Mouse (Mus musculus) forebrain, embryonic 16.5 days (tissue): ENCODE measurements around the gene Klhl5. TPM values are rescaled to one million over a fixed set of nuclear protein-coding genes. Genes with fewer than 3 reads are reported as not detected.
A peak's percentile ranks its signal among the peaks of the same experiment; 100 is the strongest.

Source experiments
- ATAC-seq: fragments of 200-750 bp; cut with Nextera tagmentation; 2 replicates; pipeline ENCODE4 v1.8.0; 2017; ENCODE audit warnings: mild to moderate bottlenecking, moderate library complexity
- H3K27ac ChIP-seq: fragments of 300-500 bp; sonication (generic); 2 replicates; pipeline ENCODE4 v1.5.1; 2014; ENCODE audit warnings: low read length, control low read depth
- H3K27me3 ChIP-seq: fragments of 300-500 bp; sonication (generic); replicated peaks from 2 replicates; pipeline ENCODE4 v1.6.1; 2014; ENCODE audit warnings: low read length; ENCODE audit not compliant: control insufficient read depth, insufficient read depth
- H3K36me3 ChIP-seq: fragments of 300-500 bp; sonication (generic); 2 replicates; pipeline ENCODE4 v1.6.1; 2014; ENCODE audit not compliant: control insufficient read depth, insufficient read depth
- H3K4me1 ChIP-seq: fragments of 300-500 bp; sonication (generic); replicated peaks from 2 replicates; pipeline ENCODE4 v1.6.1; 2014; ENCODE audit warnings: low read length; ENCODE audit not compliant: control insufficient read depth, insufficient read depth
- H3K4me2 ChIP-seq: fragments of 300-500 bp; sonication (generic); 2 replicates; pipeline ENCODE4 v1.6.1; 2014; ENCODE audit warnings: mild to moderate bottlenecking, low read length, control low read depth
- H3K4me3 ChIP-seq: fragments of 300-500 bp; sonication (generic); replicated peaks from 2 replicates; pipeline ENCODE4 v1.5.1; 2014; ENCODE audit warnings: mild to moderate bottlenecking, low read length, control low read depth
- H3K9ac ChIP-seq: fragments of 300-500 bp; sonication (generic); replicated peaks from 2 replicates; pipeline ENCODE4 v1.6.1; 2014; ENCODE audit warnings: low read depth, low read length, control low read depth
- H3K9me3 ChIP-seq: fragments of 300-500 bp; sonication (generic); 2 replicates; pipeline ENCODE4 v1.6.1; 2016; ENCODE audit warnings: low read length; ENCODE audit not compliant: control insufficient read depth
- WGBS: fragments of 180-500 bp; shearing (Covaris S2); extraction: QIAGEN DNeasy Blood & Tissue Kit; methylation state at CpG from one replicate; pipeline ENCODE4 v1.1.7; 2014; 5-methylcytosine and 5-hydroxymethylcytosine counted together
- polyA plus RNA-seq: library from polyadenylated mRNA; unstranded; fragments of >200 nt; fragmentation: Nextera tagmentation; extraction: Ambion mirVana; gene quantifications from 2 replicates; pipeline ENCODE4 v1.2.1, GENCODE M21; 2015

The Klhl5 gene
- polyA plus RNA-seq, 1 experiment from 2014 or later, result 63.5 TPM

DNA sequence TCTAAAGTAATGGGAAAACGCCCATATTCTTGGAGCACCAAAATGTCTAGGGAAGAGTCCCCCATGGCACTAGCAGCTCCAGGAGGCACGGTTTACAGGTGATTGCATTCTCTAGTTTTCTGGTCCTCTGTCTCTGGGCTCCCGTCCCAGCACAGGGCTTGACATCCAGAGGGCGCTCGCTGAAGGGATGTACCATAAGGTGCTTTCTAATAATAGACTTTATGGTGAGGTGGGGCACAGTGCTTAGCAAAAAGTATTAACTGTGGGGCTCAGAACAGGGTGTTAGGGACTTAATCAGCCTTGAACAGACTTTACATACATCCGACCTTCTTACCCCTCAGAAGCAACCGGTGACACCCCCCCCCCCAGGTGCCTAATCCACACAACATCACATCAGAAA, 32.6 kb upstream of the Klhl5 start:
- H3K9me3 ChIP-seq, result no peaks in the 10 kb centered on the region
- H3K27ac ChIP-seq, result no peak overlapping the region
- H3K36me3 ChIP-seq, result no peaks in the 10 kb centered on the region
- no peak overlapping the region for H3K9ac ChIP-seq
- no peak overlapping the region for H3K4me2 ChIP-seq
- H3K4me1 ChIP-seq, result no peaks in the 10 kb centered on the region
- no peaks in the 10 kb centered on the region for H3K27me3 ChIP-seq
- 62% methylated on average over 7 of the region's 7 CpGs for WGBS
- no peak overlapping the region for H3K4me3 ChIP-seq
- ATAC-seq, result no peak

DNA sequence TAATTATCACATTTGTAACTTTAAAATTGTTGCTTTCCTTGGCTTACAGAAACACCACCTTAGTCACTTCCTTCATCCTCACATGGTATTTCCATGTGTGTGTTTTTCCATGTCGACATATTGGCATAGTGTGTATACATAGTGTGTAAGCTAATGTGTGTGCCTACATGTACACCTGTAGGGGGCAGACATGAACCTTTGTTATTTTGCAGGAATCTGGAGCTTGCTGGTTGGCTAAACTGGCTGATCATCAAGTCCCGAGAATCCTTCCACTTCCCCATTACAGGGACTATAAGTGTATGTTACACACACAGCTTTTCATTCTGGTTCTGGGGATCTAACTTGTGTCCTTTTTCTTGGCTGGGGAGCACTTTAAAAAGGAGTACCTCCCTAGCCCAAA, 31.3 kb upstream of the Klhl5 start:
- Histone ChIP-seq H3K36me3 (no peaks in the 10 kb centered on the region), H3K9me3 (no peaks in the 10 kb centered on the region), H3K9ac (no peak overlapping the region), H3K27me3 (no peaks in the 10 kb centered on the region), H3K4me2 (no peak overlapping the region), H3K4me1 (no peaks in the 10 kb centered on the region), H3K27ac (no peak overlapping the region), H3K4me3 (no peak overlapping the region)
- ATAC-seq, result no peak
- WGBS, result 78% methylated on average over 2 of the region's 2 CpGs

DNA sequence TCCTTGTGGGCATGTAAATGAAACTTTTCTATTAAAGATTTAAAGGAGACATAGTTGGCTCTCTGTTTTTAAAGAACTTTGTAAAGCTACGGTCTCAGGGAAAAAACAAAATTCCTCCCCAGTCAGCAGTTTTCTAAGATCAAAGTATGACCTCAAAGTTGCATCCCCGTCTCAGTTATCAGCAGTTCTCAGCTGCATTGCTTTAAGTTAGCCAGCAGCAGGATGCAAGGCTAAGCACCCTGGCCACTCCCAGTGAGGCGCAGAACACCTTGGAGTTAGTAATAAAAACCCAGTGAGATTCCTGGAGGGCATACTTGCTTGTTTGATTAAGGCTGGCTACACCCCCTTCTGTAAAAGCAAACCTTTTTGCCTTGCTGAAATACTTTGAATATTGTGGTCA, 30.6 kb upstream of the Klhl5 start:
- H3K27me3 ChIP-seq, result no peaks in the 10 kb centered on the region
- ATAC-seq, result no peak
- H3K36me3 ChIP-seq, result no peaks in the 10 kb centered on the region
- WGBS, result 62% methylated on average over 3 of the region's 3 CpGs
- no peaks in the 10 kb centered on the region for H3K4me1 ChIP-seq
- H3K4me3 ChIP-seq, result no peak overlapping the region
- no peaks in the 10 kb centered on the region for H3K9me3 ChIP-seq
- no peak overlapping the region for H3K4me2 ChIP-seq
- no peak overlapping the region for H3K9ac ChIP-seq
- H3K27ac ChIP-seq, result no peak overlapping the region

DNA sequence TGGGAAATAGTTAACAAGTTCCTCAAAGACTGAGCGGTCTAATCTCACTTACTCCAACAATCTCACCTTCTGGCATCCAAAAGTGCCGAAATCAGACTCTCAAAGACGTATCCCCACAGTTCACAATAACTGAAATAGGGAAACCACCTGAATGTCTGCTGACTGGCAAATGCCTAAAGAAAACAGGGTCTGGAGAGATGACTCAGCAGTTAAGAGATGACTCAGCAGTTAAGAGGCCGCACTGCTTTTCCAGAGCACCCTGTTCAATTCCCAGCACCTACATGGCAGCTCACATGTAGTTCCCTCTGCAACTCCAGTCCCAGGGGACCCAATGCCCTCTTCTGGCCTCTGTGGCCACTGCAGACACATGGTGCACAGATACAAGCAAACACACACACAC, 29.3 kb upstream of the Klhl5 start:
- no peak overlapping the region for H3K27ac ChIP-seq
- no peak overlapping the region for H3K4me3 ChIP-seq
- no peaks in the 10 kb centered on the region for H3K9me3 ChIP-seq
- 96% methylated on average over 4 of the region's 4 CpGs for WGBS
- ATAC-seq, result no peak
- no peaks in the 10 kb centered on the region for H3K27me3 ChIP-seq
- H3K36me3 ChIP-seq, result no peaks in the 10 kb centered on the region
- no peak overlapping the region for H3K4me2 ChIP-seq
- no peak overlapping the region for H3K9ac ChIP-seq
- no peaks in the 10 kb centered on the region for H3K4me1 ChIP-seq

DNA sequence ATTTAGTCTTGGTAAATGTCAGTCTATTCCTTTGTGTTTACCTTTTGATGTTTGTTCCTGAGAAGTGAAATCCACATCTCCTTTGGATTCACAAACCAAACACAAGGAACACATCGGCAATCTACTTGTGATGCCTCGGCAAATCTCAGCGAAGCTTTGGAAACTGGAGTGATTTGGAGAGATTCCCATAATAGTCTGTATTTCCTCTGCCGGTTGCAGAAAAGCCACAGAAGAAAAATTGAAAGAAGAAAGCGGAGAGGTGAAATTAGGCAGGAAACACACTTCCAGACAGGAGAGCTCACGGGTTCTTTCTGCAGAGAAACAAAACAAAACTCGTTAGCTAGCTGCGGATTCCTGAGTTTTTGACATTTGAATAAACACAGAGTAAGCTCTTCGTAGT, 27.5 kb upstream of the Klhl5 start:
- WGBS, result 31% methylated on average over 9 of the region's 9 CpGs
- H3K36me3 ChIP-seq, result no peaks in the 10 kb centered on the region
- H3K4me1 ChIP-seq, result no peaks in the 10 kb centered on the region
- no peaks in the 10 kb centered on the region for H3K9me3 ChIP-seq
- no peak for ATAC-seq
- H3K9ac ChIP-seq, result peak overlapping the region; percentile 10; the same call in 1 of the 2 replicates
- H3K4me3 ChIP-seq, result peak overlapping the region; percentile 30
- no peaks in the 10 kb centered on the region for H3K27me3 ChIP-seq
- no peak overlapping the region for H3K27ac ChIP-seq
- H3K4me2 ChIP-seq, result peak overlapping the region; percentile 15

DNA sequence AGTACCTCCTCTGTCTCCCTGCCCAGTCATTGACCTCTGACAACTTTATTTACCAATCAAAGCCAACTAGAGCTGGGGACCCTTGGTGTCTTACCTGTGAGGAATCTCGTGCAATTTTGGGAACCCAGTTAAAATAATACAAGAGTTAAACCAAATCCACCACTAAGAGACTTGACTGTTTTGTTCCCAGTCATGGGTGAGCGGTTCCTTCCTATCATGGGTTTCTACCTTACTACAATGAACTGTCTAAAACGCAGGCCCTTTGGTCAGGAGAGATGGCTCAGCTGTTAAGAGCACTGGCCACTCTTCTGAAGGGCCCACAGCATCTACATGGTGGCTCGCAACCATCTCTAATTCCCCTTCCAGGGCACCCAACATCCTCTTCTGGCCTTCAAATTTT, 25.5 kb upstream of the Klhl5 start:
- Histone ChIP-seq H3K9ac (no peak overlapping the region), H3K4me3 (no peak overlapping the region), H3K4me2 (no peak overlapping the region), H3K9me3 (no peaks in the 10 kb centered on the region), H3K4me1 (no peaks in the 10 kb centered on the region), H3K27me3 (no peaks in the 10 kb centered on the region), H3K27ac (no peak overlapping the region), H3K36me3 (no peaks in the 10 kb centered on the region)
- ATAC-seq, result no peak
- WGBS, result 82% methylated on average over 4 of the region's 4 CpGs

DNA sequence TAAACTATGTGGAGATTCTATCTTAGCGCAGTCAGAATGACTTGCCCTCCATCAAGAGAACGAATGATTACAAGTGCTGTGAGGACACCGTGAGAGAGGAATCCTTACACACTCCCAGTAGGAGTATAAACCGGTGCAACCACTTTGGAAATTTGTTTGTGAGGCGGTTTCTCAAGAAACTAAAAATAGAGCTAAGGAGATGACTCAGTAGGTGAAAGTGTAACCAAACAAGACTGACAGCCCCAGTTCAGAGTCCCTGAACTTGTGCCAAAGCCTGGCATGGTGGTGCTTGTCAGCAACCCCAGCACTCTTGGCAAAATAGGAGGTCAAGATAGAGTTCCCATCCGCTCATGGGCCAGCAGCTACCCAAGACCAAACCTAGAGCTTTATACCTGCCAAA, 20.8 kb upstream of the Klhl5 start:
- Histone ChIP-seq H3K27ac (no peak overlapping the region), H3K9me3 (no peaks in the 10 kb centered on the region), H3K27me3 (no peaks in the 10 kb centered on the region), H3K4me2 (no peak overlapping the region), H3K36me3 (no peaks in the 10 kb centered on the region), H3K4me1 (no peaks in the 10 kb centered on the region), H3K4me3 (no peak overlapping the region), H3K9ac (no peak overlapping the region)
- 85% methylated on average over 6 of the region's 6 CpGs for WGBS
- ATAC-seq, result no peak

DNA sequence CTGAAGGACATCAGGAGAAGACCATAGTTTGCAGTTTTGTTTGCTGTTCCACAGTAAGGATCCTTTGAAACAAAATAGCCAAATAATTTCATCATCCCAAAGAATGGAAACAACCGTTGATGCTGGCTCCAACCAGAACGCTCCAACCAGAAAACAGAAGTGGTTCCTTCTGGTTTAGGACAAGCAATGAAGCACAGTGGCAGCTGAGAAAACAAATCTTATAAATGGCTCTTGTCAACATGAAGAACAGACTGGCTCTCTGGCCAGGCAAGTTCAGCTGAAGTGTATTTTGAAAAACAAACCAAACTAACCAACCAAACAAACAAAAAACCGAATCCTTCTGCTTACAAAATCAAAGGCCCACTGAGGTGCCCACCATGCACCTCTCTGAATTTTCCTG, 17.6 kb upstream of the Klhl5 start:
- Histone ChIP-seq H3K27ac (no peak overlapping the region), H3K9ac (no peak overlapping the region), H3K4me1 (no peaks in the 10 kb centered on the region), H3K4me2 (no peak overlapping the region), H3K4me3 (no peak overlapping the region), H3K27me3 (no peaks in the 10 kb centered on the region), H3K36me3 (no peaks in the 10 kb centered on the region), H3K9me3 (no peaks in the 10 kb centered on the region)
- no peak for ATAC-seq
- 85% methylated on average over 3 of the region's 3 CpGs for WGBS

DNA sequence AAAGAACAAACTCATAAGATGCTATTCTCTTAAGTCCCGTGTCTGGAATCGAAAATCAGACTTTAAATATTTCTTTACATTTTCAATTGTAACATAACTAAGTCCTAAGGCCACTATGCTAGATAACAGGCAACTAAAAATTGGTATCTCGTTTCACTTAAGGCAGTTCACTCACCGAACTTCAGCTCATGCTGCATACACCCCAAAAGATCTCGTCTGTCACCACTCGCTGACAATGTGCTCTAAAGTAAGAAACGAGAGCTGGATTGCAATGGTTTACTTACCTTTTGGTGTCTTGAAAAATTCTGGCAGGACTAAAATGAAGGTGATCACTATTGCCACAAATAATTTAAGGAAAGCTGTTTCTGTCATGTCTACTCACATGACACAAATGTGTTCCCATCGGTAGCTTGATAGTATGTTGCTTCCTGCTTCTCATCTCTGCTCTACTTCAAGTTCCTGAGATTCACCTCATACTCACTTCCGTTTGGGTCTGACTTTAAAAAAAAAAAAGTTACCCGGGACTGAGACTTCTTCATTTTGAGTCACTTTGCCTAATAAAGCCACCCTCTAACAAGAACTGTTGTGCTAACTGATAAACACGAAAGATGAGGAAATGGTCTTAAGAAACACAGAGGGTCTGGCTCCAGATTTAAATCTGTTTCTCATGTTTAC, 16.0 kb upstream of the Klhl5 start:
- H3K4me1 ChIP-seq, result no peaks in the 10 kb centered on the region
- H3K27me3 ChIP-seq, result no peaks in the 10 kb centered on the region
- 80% methylated on average over 11 of the region's 11 CpGs for WGBS
- no peak overlapping the region for H3K4me3 ChIP-seq
- H3K4me2 ChIP-seq, result no peak overlapping the region
- H3K9me3 ChIP-seq, result no peaks in the 10 kb centered on the region
- H3K9ac ChIP-seq, result no peak overlapping the region
- no peaks in the 10 kb centered on the region for H3K36me3 ChIP-seq
- ATAC-seq, result no peak
- H3K27ac ChIP-seq, result no peak overlapping the region

DNA sequence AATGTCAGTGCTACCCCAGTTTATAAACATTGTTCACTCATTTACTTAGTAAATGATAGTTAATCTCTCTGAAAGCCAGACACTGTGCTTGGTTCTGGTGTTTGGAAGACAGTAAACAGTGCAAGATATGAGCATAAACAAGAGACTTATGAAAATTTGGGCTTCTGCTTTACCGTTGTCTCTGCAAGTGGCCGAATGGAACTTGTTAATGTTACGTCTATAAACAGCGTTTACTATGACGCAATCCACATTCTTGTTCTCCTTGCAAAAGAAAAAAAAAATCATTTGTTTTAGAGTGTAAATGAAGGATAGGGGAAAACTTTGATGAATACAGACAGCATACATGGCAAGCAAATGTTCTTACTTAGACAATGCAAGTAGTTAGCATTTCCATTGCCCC, 15.4 kb upstream of the Klhl5 start, which contains the start of gene Tmem156:
Gene Tmem156 (minus strand): TSS at position 212 of the 400 bp plus-strand sequence.
- WGBS, result 67% methylated on average over 5 of the region's 5 CpGs
- no peak within 1 kb of the TSS for H3K9ac ChIP-seq
- H3K27ac ChIP-seq, result no peak within 1 kb of the TSS
- H3K36me3 ChIP-seq, result no peaks in the 10 kb centered on the region
- H3K27me3 ChIP-seq, result no peaks in the 10 kb centered on the region
- no peaks in the 10 kb centered on the region for H3K4me1 ChIP-seq
- no peaks in the 10 kb centered on the region for H3K9me3 ChIP-seq
- no peak within 1 kb of the TSS for H3K4me3 ChIP-seq
- no peak within 1 kb of the TSS for H3K4me2 ChIP-seq
- ATAC-seq, result no peak
